Mouse (Mus musculus) forebrain, embryonic 13.5 days (tissue): ENCODE results near the gene Asna1. TPM values are rescaled to one million over a fixed set of nuclear protein-coding genes. Genes with fewer than 3 reads are reported as not detected.

ENCODE experiments used
- ATAC-seq: fragments of 200-750 bp; cut with Nextera tagmentation; 2 replicates; pipeline ENCODE4 v1.8.0; 2017
- H3K27ac ChIP-seq: fragments of 300-500 bp; sonication (generic); 2 replicates; pipeline ENCODE4 v1.5.1; 2015; ENCODE audit warnings: inconsistent platforms, mild to moderate bottlenecking, moderate library complexity
- H3K27me3 ChIP-seq: fragments of 300-500 bp; sonication (generic); 2 replicates; pipeline ENCODE4 v1.6.1; 2015; ENCODE audit warnings: mild to moderate bottlenecking, inconsistent platforms
- H3K36me3 ChIP-seq: fragments of 300-500 bp; sonication (generic); 2 replicates; pipeline ENCODE4 v1.6.1; 2015; ENCODE audit warnings: mild to moderate bottlenecking, inconsistent platforms; ENCODE audit not compliant: poor library complexity, severe bottlenecking
- H3K4me1 ChIP-seq: fragments of 300-500 bp; sonication (generic); 2 replicates; pipeline ENCODE4 v1.6.1; 2015; ENCODE audit warnings: inconsistent platforms
- H3K4me2 ChIP-seq: fragments of 300-500 bp; sonication (generic); 2 replicates; pipeline ENCODE4 v1.6.1; 2015; ENCODE audit warnings: inconsistent platforms, mild to moderate bottlenecking, moderate library complexity
- H3K4me3 ChIP-seq: fragments of 300-500 bp; sonication (generic); 2 replicates; pipeline ENCODE4 v1.5.1; 2015; ENCODE audit warnings: mild to moderate bottlenecking, inconsistent platforms
- H3K9ac ChIP-seq: fragments of 300-500 bp; sonication (generic); 2 replicates; pipeline ENCODE4 v1.6.1; 2015; ENCODE audit warnings: mild to moderate bottlenecking, inconsistent platforms
- H3K9me3 ChIP-seq: fragments of 300-500 bp; sonication (generic); replicated peaks from 2 replicates; pipeline ENCODE4 v1.6.1; 2016; ENCODE audit warnings: inconsistent platforms
- WGBS: fragments of 180-500 bp; shearing (Covaris S2); methylation state at CpG from one replicate; pipeline ENCODE4 v1.1.7; 2015; 5-methylcytosine and 5-hydroxymethylcytosine counted together
- polyA plus RNA-seq: library from polyadenylated mRNA; unstranded; fragments of >200 nt; fragmentation: Nextera tagmentation; extraction: Ambion mirVana; gene quantifications from 2 replicates; pipeline ENCODE4 v1.2.1, GENCODE M21; 2015

Asna1 gene
- polyA plus RNA-seq, 1 experiment from 2014 or later: 166 TPM

DNA sequence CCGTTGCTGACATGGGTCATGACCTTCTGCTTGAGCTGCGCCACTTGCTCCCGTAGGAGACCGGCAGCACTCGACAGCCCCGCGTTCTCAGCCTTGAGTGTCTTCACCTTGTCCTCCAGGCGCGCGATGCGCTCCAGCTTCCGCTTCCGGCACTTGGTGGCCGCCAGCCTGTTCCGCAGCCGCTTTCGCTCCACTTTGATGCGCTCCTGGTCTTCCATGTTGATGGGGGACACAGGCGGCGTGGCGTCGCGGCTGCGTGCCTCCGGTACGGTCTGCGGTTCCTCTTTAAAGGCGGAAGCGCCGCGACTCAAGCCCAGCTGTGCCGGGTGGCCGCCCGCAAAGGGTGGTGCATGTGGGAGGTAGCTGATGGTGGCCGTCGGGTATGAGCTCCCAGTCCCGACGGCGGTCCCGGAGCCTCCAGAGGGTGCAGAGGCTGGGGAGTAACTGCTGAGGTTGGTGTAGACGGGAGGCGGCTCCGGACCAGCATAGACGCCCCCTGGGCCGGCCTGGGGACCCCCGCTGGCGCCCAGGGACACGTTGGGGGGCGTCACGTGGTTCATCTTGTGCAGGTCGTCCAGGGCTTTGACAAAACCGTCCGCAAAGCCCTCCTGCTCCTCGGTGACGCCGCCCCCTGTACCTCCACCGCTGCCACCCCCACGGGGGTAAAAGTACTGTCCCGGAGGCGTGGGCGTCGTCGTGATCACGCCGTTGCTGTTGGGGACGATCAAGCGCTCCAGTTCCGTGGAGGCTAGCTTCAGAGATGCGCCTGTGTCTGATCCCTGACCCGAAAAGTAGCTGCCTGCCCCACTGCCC lies 47.4 kb downstream of the Asna1 start:
- H3K4me1 ChIP-seq: peaks cover 71% of the 10 kb centered on the region
- WGBS: under 1% methylated on average over 70 of the region's 70 CpGs
- H3K27me3 ChIP-seq: peaks cover 54% of the 10 kb centered on the region

DNA sequence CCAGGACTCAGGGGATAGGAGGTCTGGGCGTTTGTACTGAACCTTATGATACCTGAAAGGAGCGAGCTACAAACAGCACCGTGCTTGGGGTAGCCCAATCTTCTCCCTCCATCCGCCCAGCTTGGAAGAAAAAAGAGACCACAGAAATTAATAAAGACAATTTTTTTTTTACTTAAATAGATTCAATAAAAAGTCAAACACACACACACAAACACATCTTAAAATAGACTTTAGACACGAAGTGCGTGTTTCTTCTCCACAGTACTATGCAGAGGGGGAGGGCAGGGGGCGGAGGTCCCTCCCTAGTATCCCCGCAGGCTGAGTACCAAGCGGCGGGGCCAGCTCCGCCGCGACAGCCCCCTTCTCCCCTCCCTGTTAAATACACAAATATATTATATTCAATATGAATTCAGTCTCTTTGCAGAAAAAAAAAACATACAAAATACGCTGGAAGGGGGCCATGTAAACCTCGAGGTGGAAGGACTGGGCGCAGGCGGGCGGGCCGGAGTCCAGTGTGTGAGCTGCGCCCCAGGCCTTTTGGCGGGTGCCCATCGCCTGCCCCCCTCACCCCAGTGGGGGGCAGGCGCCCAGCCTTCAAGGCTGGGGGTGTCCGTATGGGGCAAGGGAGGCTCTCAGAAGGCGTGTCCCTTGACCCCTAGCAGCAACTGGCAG lies 48.2 kb downstream of the Asna1 start:
- no peak for ATAC-seq

More for the DNA sequence above, 47.4 kb downstream of the Asna1 start:
- H3K36me3 ChIP-seq: peaks cover 27% of the 10 kb centered on the region
- no peak for ATAC-seq
- H3K9ac ChIP-seq: peak overlapping the region; percentile 72
- H3K27ac ChIP-seq: no peak overlapping the region; the same call in 1 of the 2 replicates
- H3K9me3 ChIP-seq: no peaks in the 10 kb centered on the region
- peak overlapping the region; percentile 51 for H3K4me3 ChIP-seq
- H3K4me2 ChIP-seq: peak overlapping the region; percentile 96

DNA sequence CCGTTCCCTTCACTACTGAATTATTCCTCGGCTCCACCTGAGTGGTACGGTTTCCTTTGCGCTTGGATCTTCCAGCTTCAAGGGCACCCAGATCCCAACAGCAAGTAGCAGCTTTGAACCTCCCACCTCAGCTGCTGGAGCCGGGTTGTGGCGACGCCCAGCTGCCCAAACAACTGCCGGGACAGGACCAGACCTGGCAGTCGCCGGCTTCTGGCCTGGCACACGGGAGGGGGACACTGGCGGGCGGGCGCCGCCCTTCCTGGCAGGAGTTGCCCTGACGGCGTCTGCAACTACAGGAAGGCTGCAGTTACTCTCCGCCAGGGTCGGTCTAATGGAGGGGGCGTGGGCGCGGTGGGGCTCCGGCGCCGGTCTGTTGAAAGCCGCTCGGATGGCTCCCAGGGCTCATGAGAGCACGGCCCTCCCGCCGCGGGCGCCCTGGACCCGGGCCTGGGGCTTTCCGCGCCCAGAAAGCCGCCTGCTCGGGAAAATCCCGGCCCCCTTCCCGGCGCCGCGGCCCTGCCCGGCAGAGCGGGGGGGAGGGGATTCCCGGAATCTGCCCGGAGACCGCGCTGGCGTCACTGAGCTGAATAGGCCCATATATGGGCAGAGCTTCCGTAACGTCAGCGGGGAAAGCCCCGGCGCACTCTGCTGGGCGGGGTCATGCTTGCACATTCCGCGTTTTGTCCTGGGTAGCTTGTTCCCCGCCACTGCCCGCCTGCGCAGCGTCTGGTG lies 48.9 kb downstream of the Asna1 start:
- ATAC-seq: peak; percentile 90
- Histone ChIP-seq H3K27ac (peak overlapping the region; percentile 54; the same call in 1 of the 2 replicates), H3K27me3 (peaks cover 42% of the 10 kb centered on the region), H3K4me3 (peak overlapping the region; percentile 51), H3K9ac (peak overlapping the region; percentile 72), H3K4me1 (peaks cover 78% of the 10 kb centered on the region), H3K9me3 (no peaks in the 10 kb centered on the region), H3K36me3 (peaks cover 42% of the 10 kb centered on the region), H3K4me2 (peak overlapping the region; percentile 96)
- WGBS: under 1% methylated on average over 61 of the region's 61 CpGs

More for the DNA sequence above, 48.2 kb downstream of the Asna1 start:
- Histone ChIP-seq H3K4me3 (peak overlapping the region; percentile 51), H3K9ac (peak overlapping the region; percentile 72), H3K4me2 (peak overlapping the region; percentile 96), H3K36me3 (peaks cover 35% of the 10 kb centered on the region), H3K27me3 (peaks cover 46% of the 10 kb centered on the region), H3K9me3 (no peaks in the 10 kb centered on the region), H3K4me1 (peaks cover 74% of the 10 kb centered on the region), H3K27ac (no peak overlapping the region)
- WGBS: 5% methylated on average over 24 of the region's 25 CpGs

DNA sequence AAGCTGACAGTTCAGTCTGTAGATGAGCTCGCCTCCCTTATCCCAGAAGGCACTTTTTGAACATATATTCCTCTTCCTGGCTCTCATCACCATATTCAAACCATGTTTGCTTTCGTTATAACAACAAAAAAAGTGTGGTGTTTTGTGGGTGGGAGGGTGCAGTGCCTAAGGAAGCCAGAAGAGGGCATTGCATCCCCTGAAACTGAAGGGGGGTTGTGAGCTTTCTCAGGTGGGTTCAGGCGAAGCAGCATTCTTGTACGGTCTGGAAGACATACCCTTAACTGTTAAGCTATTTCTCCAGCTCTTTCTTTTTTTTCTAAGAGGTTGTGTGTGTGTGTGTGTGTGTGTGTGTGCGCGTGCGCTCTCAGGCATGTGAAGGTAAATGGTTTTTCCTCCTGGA lies 49.6 kb downstream of the Asna1 start:
- 34% methylated on average over 7 of the region's 7 CpGs for WGBS
- no peak for ATAC-seq
- Histone ChIP-seq H3K27me3 (peaks cover 35% of the 10 kb centered on the region), H3K27ac (no peak overlapping the region), H3K4me3 (peak overlapping the region; percentile 51; the same call in 1 of the 2 replicates), H3K36me3 (peaks cover 47% of the 10 kb centered on the region), H3K4me1 (peaks cover 78% of the 10 kb centered on the region), H3K9ac (peak overlapping the region; percentile 72; the same call in 1 of the 2 replicates), H3K4me2 (peak overlapping the region; percentile 96), H3K9me3 (no peaks in the 10 kb centered on the region)

GRCm38 (mm10) chr8:84974543-84975142 lies 50.4 kb downstream of the Asna1 start:
- H3K27ac ChIP-seq: no peak overlapping the region
- H3K36me3 ChIP-seq: peaks cover 47% of the 10 kb centered on the region
- WGBS: 83% methylated on average over 8 of the region's 8 CpGs
- ATAC-seq: no peak
- no peak overlapping the region for H3K9ac ChIP-seq
- peaks cover 29% of the 10 kb centered on the region for H3K27me3 ChIP-seq
- no peaks in the 10 kb centered on the region for H3K9me3 ChIP-seq
- H3K4me1 ChIP-seq: peaks cover 72% of the 10 kb centered on the region
- no peak overlapping the region for H3K4me2 ChIP-seq
- H3K4me3 ChIP-seq: no peak overlapping the region

- H3K27ac ChIP-seq: no peak overlapping the region
- WGBS: 62% methylated on average over 4 of the region's 4 CpGs
- no peaks in the 10 kb centered on the region for H3K9me3 ChIP-seq
- H3K27me3 ChIP-seq: peaks cover 22% of the 10 kb centered on the region
- no peak overlapping the region for H3K4me2 ChIP-seq
- peaks cover 47% of the 10 kb centered on the region for H3K36me3 ChIP-seq
- no peak overlapping the region for H3K9ac ChIP-seq
- no peak for ATAC-seq
- peaks cover 66% of the 10 kb centered on the region for H3K4me1 ChIP-seq
- H3K4me3 ChIP-seq: no peak overlapping the region
Measured at GRCm38 (mm10) chr8:84973803-84974542, 51.1 kb downstream of the Asna1 start.

DNA sequence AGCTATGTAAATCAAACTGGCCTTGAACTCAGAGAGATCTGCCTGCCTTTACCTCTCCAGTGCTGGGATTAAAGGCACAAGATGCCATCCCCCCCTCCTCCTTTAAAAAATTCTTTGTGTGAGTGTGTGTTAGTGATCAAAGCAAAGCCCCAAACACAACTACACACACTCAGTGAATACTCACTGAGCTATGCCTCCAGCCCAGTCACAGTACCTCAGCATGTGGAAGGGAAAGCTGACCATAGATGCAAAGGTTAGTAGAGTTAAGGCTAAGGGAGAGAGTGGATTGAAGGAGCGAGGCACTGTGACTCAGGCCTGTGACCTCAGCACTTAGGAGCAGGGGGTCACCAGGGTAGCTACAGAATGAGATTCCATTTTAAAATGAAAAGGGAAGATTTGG lies 52.0 kb downstream of the Asna1 start:
- no peaks in the 10 kb centered on the region for H3K9me3 ChIP-seq
- no peak for ATAC-seq
- no peak overlapping the region for H3K4me3 ChIP-seq
- H3K9ac ChIP-seq: no peak overlapping the region
- H3K27ac ChIP-seq: no peak overlapping the region
- peaks cover 66% of the 10 kb centered on the region for H3K4me1 ChIP-seq
- peaks cover 13% of the 10 kb centered on the region for H3K27me3 ChIP-seq
- 94% methylated on average over 1 of the region's 1 CpGs for WGBS
- H3K36me3 ChIP-seq: peaks cover 47% of the 10 kb centered on the region
- no peak overlapping the region for H3K4me2 ChIP-seq

DNA sequence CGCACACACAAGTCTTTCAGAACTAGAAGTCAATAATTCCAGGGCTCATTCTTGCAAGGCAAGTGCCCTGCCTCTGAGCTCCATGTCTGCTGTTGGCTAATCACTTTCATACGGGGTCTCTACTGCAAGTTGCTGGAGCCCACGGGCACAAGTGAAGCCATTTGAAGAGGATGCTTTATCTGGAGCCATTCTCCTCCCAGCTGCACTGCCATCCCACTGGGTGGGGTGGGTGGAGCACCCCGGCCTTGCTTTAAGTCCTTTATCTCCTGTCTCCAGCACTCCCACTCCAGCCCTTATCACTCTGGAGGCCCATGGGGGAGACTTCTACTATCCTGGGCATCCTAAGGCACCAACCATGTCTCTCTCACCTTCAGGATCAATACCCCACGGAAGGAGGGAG lies 54.2 kb downstream of the Asna1 start:
- Histone ChIP-seq H3K4me1 (peaks cover 46% of the 10 kb centered on the region), H3K27ac (0 out of 2 replicates have a peak overlapping the region, but pooled peaks have one; percentile 2), H3K36me3 (peaks cover 47% of the 10 kb centered on the region), H3K9ac (peak overlapping the region; percentile 90), H3K27me3 (no peaks in the 10 kb centered on the region), H3K4me2 (peak overlapping the region; percentile 88), H3K9me3 (no peaks in the 10 kb centered on the region), H3K4me3 (peak overlapping the region; percentile 69)
- WGBS: 65% methylated on average over 5 of the region's 5 CpGs
- ATAC-seq: no peak

GRCm38 (mm10) chr8:84970135-84970790 lies 54.8 kb downstream of the Asna1 start:
- Histone ChIP-seq H3K36me3 (peaks cover 46% of the 10 kb centered on the region), H3K9ac (peak overlapping the region; percentile 90), H3K27me3 (no peaks in the 10 kb centered on the region), H3K4me1 (peaks cover 42% of the 10 kb centered on the region), H3K4me3 (peak overlapping the region; percentile 69), H3K9me3 (no peaks in the 10 kb centered on the region), H3K4me2 (peak overlapping the region; percentile 88), H3K27ac (peak overlapping the region; percentile 76)
- ATAC-seq: no peak
- WGBS: 5% methylated on average over 21 of the region's 21 CpGs

GRCm38 (mm10) chr8:84969241-84970134 lies 55.6 kb downstream of the Asna1 start, which contains the start of the genes Gm49661, Prdx2 and Rnaseh2a:
Gm49661 (minus strand) TSS chr8:84969433.
Prdx2 (plus strand) TSS chr8:84969587.
Rnaseh2a (minus strand) TSS chr8:84969767.
- Histone ChIP-seq H3K27ac (peak within 1 kb of the TSS; percentile 76), H3K27me3 (no peaks in the 10 kb centered on the region), H3K4me2 (peak within 1 kb of the TSS; percentile 88), H3K4me1 (peaks cover 41% of the 10 kb centered on the region), H3K9me3 (no peaks in the 10 kb centered on the region), H3K36me3 (peaks cover 38% of the 10 kb centered on the region), H3K9ac (peak within 1 kb of the TSS; percentile 90), H3K4me3 (peak within 1 kb of the TSS; percentile 69)
- under 1% methylated on average over 56 of the region's 56 CpGs for WGBS
- peak; percentile 76 for ATAC-seq
